Mouse (Mus musculus): ENCODE measurements around the gene Zfp965.
"Not testable (repeated sequence)": the region's sequence is repeated elsewhere in the genome, so short reads cannot be mapped to it uniquely, and the experiment has no call there.

Gene Zfp965

DNA sequence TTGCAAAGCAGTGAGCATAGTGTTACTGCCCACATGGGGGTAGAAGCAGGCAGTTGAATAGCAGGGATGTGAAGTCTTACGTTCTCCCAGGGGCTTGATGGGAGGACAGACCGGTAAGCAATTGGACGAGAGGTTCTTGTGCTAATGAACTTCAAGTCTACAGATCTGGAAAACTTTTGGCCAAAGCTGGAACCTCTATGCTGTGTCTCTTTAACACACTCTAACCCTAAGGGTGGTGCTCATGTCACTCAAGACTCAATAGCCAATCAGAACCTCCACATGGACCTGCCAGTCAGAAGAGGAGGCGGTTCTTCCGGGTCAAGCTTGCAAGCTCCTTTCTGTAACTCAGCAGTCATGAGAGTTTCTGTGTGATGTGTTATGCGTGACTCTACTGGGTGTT lies at the start of gene Zfp965:
Gene Zfp965 (plus strand): TSS at position 301 of the 400 bp plus-strand sequence.
- DNase-seq (ENCODE audit: low spot score), result not testable (repeated sequence)

DNA sequence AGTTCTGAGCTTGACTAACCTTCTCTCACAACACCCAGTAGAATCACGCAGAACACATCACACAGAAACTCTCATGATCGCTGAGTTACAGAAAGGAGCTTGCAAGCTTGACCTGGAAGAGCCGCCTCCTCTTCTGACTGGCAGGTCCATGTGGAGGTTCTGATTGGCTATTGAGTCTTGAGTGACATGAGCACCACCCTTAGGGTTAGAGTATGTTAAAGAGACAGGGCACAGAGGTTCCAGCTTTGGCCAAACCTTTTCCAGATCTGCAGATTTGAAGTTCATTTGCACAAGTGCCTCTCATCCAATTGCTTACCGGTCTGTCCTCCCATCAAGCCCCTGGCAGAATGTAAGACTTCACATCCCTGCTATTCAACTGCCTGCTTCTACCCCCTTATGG lies 34.1 kb upstream of the Zfp965 start, which contains the start of gene Gm4724:
Gene Gm4724 (minus strand): TSS at position 101 of the 400 bp plus-strand sequence.
- not testable (repeated sequence) for DNase-seq (ENCODE audit: low spot score)

All from embryo, embryonic 10.5 days (tissue).